Mouse (Mus musculus) CH12.LX (cell line): ENCODE data around the gene Sstr3. TPM values are rescaled to one million over a fixed set of nuclear protein-coding genes. Genes with fewer than 3 reads are reported as not detected.
A peak's percentile ranks its signal among the peaks of the same experiment; 100 is the strongest.

Experiments
- DNase-seq: peaks from one replicate; pipeline ENCODE4 v3.0.0-alpha.2; 2013; ENCODE audit errors: extremely low read depth
- H3K27ac ChIP-seq: 2 replicates; pipeline ENCODE4 v1.5.1; 2012; ENCODE audit warnings: low read depth, mild to moderate bottlenecking, control low read depth, moderate library complexity; ENCODE audit not compliant: insufficient read depth
- H3K27me3 ChIP-seq: replicated peaks from 2 replicates; pipeline ENCODE3; 2012; ENCODE audit warnings: inconsistent platforms
- H3K36me3 ChIP-seq, 2 experiments: replicated peaks in 1 of 2; 2 replicates each; pipeline versions ENCODE3 to v1.6.1; 2012; ENCODE audit warnings: inconsistent platforms in 1 of 2, low read length in 1 of 2, mild to moderate bottlenecking in 1 of 2, mixed read lengths in 1 of 2, moderate library complexity in 1 of 2; ENCODE audit not compliant: control insufficient read depth in 1 of 2, insufficient read depth in 1 of 2
- H3K4me1 ChIP-seq, 2 experiments: 2 replicates each; pipeline ENCODE4 v1.6.1; 2012; ENCODE audit warnings: inconsistent platforms in 1 of 2, moderate library complexity in 1 of 2; ENCODE audit not compliant: insufficient read depth in 2 of 2, control insufficient read depth in 1 of 2
- H3K4me2 ChIP-seq: 2 replicates; pipeline ENCODE4 v1.6.1; 2012; ENCODE audit warnings: low read depth, mild to moderate bottlenecking, control low read depth; ENCODE audit not compliant: poor library complexity, insufficient read depth, severe bottlenecking
- H3K4me3 ChIP-seq, 3 experiments: fragments of 150-350 bp in 1 of 3; sonication (generic) in 1 of 3; replicated peaks in 1 of 3; 2 replicates each; pipeline versions ENCODE3 to v1.5.1; 2011 to 2012; ENCODE audit warnings: low read depth in 2 of 3, low read length in 2 of 3, mild to moderate bottlenecking in 2 of 3, moderate library complexity in 2 of 3, control low read depth in 1 of 3, improper control_type of control experiment in 1 of 3, inconsistent platforms in 1 of 3, mixed read lengths in 1 of 3; ENCODE audit not compliant: poor library complexity in 1 of 3
- H3K79me2 ChIP-seq: replicated peaks from 2 replicates; pipeline ENCODE4 v1.6.1; 2012; ENCODE audit warnings: mild to moderate bottlenecking, moderate library complexity; ENCODE audit not compliant: control insufficient read depth, poor library complexity, insufficient read depth, severe bottlenecking; ENCODE audit errors: extremely low read depth
- H3K9ac ChIP-seq: 2 replicates; pipeline ENCODE4 v1.6.1; 2012; ENCODE audit warnings: low read depth, mild to moderate bottlenecking, control low read depth, moderate library complexity; ENCODE audit not compliant: insufficient read depth
- H3K9me3 ChIP-seq: replicated peaks from 2 replicates; pipeline ENCODE3; 2012; ENCODE audit warnings: low read length, inconsistent platforms, mixed read lengths
- CHD1 ChIP-seq: IDR thresholded peaks from 2 replicates; pipeline ENCODE4 v1.6.1; 2012; ENCODE audit warnings: low read depth, low read length, improper control_type of control experiment, inconsistent platforms
- CHD2 ChIP-seq: IDR thresholded peaks from 2 replicates; pipeline ENCODE4 v1.6.1; 2011; ENCODE audit warnings: low read length, improper control_type of control experiment
- CTCF ChIP-seq, 2 experiments: IDR thresholded peaks in 1 of 2; conservative IDR thresholded peaks in 1 of 2; 2 replicates each; pipeline ENCODE4 v1.5.1; 2011 to 2012; ENCODE audit warnings: low read depth in 2 of 2, low read length in 2 of 2, improper control_type of control experiment in 1 of 2, inconsistent platforms in 1 of 2, mild to moderate bottlenecking in 1 of 2, moderate library complexity in 1 of 2
- E2F4 ChIP-seq: IDR thresholded peaks from 2 replicates; pipeline ENCODE4 v1.6.1; 2011; ENCODE audit warnings: low read depth, low read length, improper control_type of control experiment; ENCODE audit not compliant: insufficient replicate concordance
- ELF1 ChIP-seq: IDR thresholded peaks from 2 replicates; pipeline ENCODE4 v1.6.1; 2014; ENCODE audit warnings: low read depth, mild to moderate bottlenecking, inconsistent platforms, low read length, improper control_type of control experiment
- EP300 ChIP-seq: IDR thresholded peaks from 2 replicates; pipeline ENCODE4 v1.6.1; 2011; ENCODE audit warnings: low read length, improper control_type of control experiment
- ETS1 ChIP-seq: conservative IDR thresholded peaks from 2 replicates; pipeline ENCODE4 v1.6.1; 2012; ENCODE audit warnings: low read depth, mild to moderate bottlenecking, inconsistent platforms, low read length, improper control_type of control experiment, moderate library complexity
- GABPA ChIP-seq: IDR thresholded peaks from 2 replicates; pipeline ENCODE4 v1.6.1; 2012; ENCODE audit warnings: low read depth, low read length, improper control_type of control experiment, inconsistent platforms; ENCODE audit not compliant: insufficient replicate concordance
- HCFC1 ChIP-seq: IDR thresholded peaks from 2 replicates; pipeline ENCODE4 v1.6.1; 2012; ENCODE audit warnings: low read depth, mild to moderate bottlenecking, inconsistent platforms, low read length, improper control_type of control experiment
- IRF4 ChIP-seq: IDR thresholded peaks from 2 replicates; pipeline ENCODE4 v1.6.1; 2014; ENCODE audit warnings: low read depth, mild to moderate bottlenecking, inconsistent platforms, low read length, improper control_type of control experiment
- JUN ChIP-seq: IDR thresholded peaks from 2 replicates; pipeline ENCODE4 v1.6.1; 2011; ENCODE audit warnings: low read depth, mild to moderate bottlenecking, low read length, improper control_type of control experiment, moderate library complexity; ENCODE audit not compliant: insufficient read depth
- KAT2A ChIP-seq: IDR thresholded peaks from 2 replicates; pipeline ENCODE4 v1.6.1; 2012; ENCODE audit warnings: low read length, improper control_type of control experiment, inconsistent platforms; ENCODE audit not compliant: insufficient replicate concordance
- MAFK ChIP-seq: IDR thresholded peaks from 2 replicates; pipeline ENCODE4 v1.6.1; 2011; ENCODE audit warnings: low read length, improper control_type of control experiment; ENCODE audit not compliant: insufficient replicate concordance
- MAX ChIP-seq: IDR thresholded peaks from 2 replicates; pipeline ENCODE4 v1.6.1; 2011; ENCODE audit warnings: low read length, improper control_type of control experiment
- MAZ ChIP-seq: IDR thresholded peaks from 2 replicates; pipeline ENCODE4 v1.6.1; 2012; ENCODE audit warnings: low read depth, mild to moderate bottlenecking, inconsistent platforms, low read length, improper control_type of control experiment, moderate library complexity
- MXI1 ChIP-seq: IDR thresholded peaks from 2 replicates; pipeline ENCODE4 v1.6.1; 2011; ENCODE audit warnings: mild to moderate bottlenecking, low read depth, low read length, improper control_type of control experiment
- MYC ChIP-seq: IDR thresholded peaks from 2 replicates; pipeline ENCODE4 v1.6.1; 2011; ENCODE audit warnings: low read depth, mild to moderate bottlenecking, improper control_type of control experiment, low read length
- NELFE ChIP-seq: IDR thresholded peaks from 2 replicates; pipeline ENCODE4 v1.6.1; 2011; ENCODE audit warnings: low read depth, low read length, improper control_type of control experiment
- NRF1 ChIP-seq: IDR thresholded peaks from 2 replicates; pipeline ENCODE4 v1.6.1; 2014; ENCODE audit warnings: low read depth, mild to moderate bottlenecking, inconsistent platforms, low read length, improper control_type of control experiment, moderate library complexity
- PAX5 ChIP-seq: IDR thresholded peaks from 2 replicates; pipeline ENCODE4 v1.6.1; 2012; ENCODE audit warnings: low read length, inconsistent platforms, mixed read lengths
- POLR2A ChIP-seq: IDR thresholded peaks from 2 replicates; pipeline ENCODE4 v1.6.1; 2011; ENCODE audit warnings: low read depth, mild to moderate bottlenecking, improper control_type of control experiment, low read length
- POLR2AphosphoS2 ChIP-seq: IDR thresholded peaks from 2 replicates; pipeline ENCODE4 v1.6.1; 2011; ENCODE audit warnings: low read depth, low read length, improper control_type of control experiment
- RAD21 ChIP-seq: IDR thresholded peaks from 2 replicates; pipeline ENCODE4 v1.6.1; 2011; ENCODE audit warnings: low read depth, mild to moderate bottlenecking, low read length, improper control_type of control experiment, moderate library complexity
- RCOR1 ChIP-seq: conservative IDR thresholded peaks from 2 replicates; pipeline ENCODE4 v1.6.1; 2012; ENCODE audit warnings: low read depth, mild to moderate bottlenecking, inconsistent platforms, low read length, improper control_type of control experiment
- SIN3A ChIP-seq: IDR thresholded peaks from 2 replicates; pipeline ENCODE4 v1.6.1; 2012; ENCODE audit warnings: low read length, improper control_type of control experiment, inconsistent platforms
- SMC3 ChIP-seq: IDR thresholded peaks from 2 replicates; pipeline ENCODE4 v1.6.1; 2011; ENCODE audit warnings: low read depth, low read length, improper control_type of control experiment
- TBP ChIP-seq: conservative IDR thresholded peaks from 2 replicates; pipeline ENCODE4 v1.6.1; 2011; ENCODE audit warnings: low read depth, low read length, improper control_type of control experiment
- TCF12 ChIP-seq: IDR thresholded peaks from 2 replicates; pipeline ENCODE4 v1.6.1; 2014; ENCODE audit warnings: low read depth, mild to moderate bottlenecking, inconsistent platforms, low read length, improper control_type of control experiment
- UBTF ChIP-seq: IDR thresholded peaks from 2 replicates; pipeline ENCODE4 v1.6.1; 2012; ENCODE audit warnings: low read depth, mild to moderate bottlenecking, inconsistent platforms, low read length, improper control_type of control experiment, moderate library complexity
- USF1 ChIP-seq: IDR thresholded peaks from 2 replicates; pipeline ENCODE4 v1.6.1; 2014; ENCODE audit warnings: low read depth, mild to moderate bottlenecking, inconsistent platforms, low read length, improper control_type of control experiment
- USF2 ChIP-seq: conservative IDR thresholded peaks from 2 replicates; pipeline ENCODE4 v1.6.1; 2011; ENCODE audit warnings: low read depth, low read length, improper control_type of control experiment
- ZKSCAN1 ChIP-seq: IDR thresholded peaks from 2 replicates; pipeline ENCODE4 v1.6.1; 2012; ENCODE audit warnings: low read depth, inconsistent platforms, low read length, improper control_type of control experiment, borderline replicate concordance
- ZMIZ1 ChIP-seq: IDR thresholded peaks from 2 replicates; pipeline ENCODE4 v1.6.1; 2012; ENCODE audit warnings: low read depth, mild to moderate bottlenecking, inconsistent platforms, low read length, improper control_type of control experiment
- ZNF384 ChIP-seq: IDR thresholded peaks from 2 replicates; pipeline ENCODE4 v1.6.1; 2012; ENCODE audit warnings: low read depth, low read length, improper control_type of control experiment, inconsistent platforms
- dilution Hi-C: fragments of 300-500 bp; cut with MboI; formaldehyde crosslinking; loops from 2 replicates; pipeline ENCODE4 v1.14.3; 2020; ENCODE audit warnings: low sequenced_read_pairs; ENCODE audit not compliant: extremely low pct_unique_long_range_greater_than_20kb, extremely low pct_ligation_motif_present
- in situ Hi-C: fragments of 300-500 bp; cut with MboI; formaldehyde crosslinking; loops from 3 replicates; pipeline ENCODE4 v1.14.3; 2019; ENCODE audit warnings: low sequenced_read_pairs, low pct_ligation_motif_present, low pct_unique_long_range_greater_than_20kb, mixed read lengths
- polyA plus RNA-seq: library from polyadenylated mRNA; unstranded; fragments of >175 nt; gene quantifications from 2 replicates; pipeline ENCODE4 v1.2.1, GENCODE M21; 2012; ENCODE audit warnings: low read depth; ENCODE audit not compliant: insufficient read length
- total RNA-seq, 2 experiments: library from RNA; depleted of rRNA; stranded (reverse); fragments of 300-350 nt in 1 of 2; fragments of >200 nt in 1 of 2; gene quantifications; 2 replicates each; pipeline ENCODE4 v1.2.3; 2012 to 2014

The Sstr3 gene
- total and polyA plus RNA-seq, 3 experiments, result 0.36 TPM; not detected in 2

DNA sequence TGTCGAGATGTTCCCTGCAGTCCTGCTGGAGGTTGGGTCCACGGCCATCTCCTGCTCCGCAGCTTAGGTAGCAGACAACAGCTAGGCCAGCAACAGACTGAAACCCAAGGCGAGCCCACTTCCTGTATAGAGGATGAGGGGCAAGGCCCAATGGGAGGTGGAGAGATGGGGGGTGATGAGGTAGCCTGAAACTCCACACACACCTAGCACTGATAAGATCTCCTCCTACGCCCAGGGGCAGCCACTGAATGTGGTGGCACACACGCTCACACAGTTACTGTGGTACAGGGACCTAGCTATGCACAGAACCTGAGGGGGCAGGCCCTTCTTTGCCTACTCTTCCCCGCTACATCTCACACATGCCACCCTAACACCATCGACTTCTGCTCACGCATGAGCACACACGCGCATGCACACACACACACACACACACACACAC lies 49.5 kb downstream of the Sstr3 start, which contains the start of gene Il2rb (continued):
- TF ChIP-seq MAX (no peak; the same call in 1 of the 2 replicates), ELF1 (peak; percentile 78), POLR2AphosphoS2 (no peak), CHD1 (no peak), SIN3A (peak; percentile 70; the same call in 1 of the 2 replicates), USF1 (no peak), E2F4 (no peak), IRF4 (peak; percentile 33; the same call in 1 of the 2 replicates), CHD2 (peak; percentile 34; the same call in 1 of the 2 replicates), SMC3 (no peak), MAZ (peak; percentile 70; the same call in 1 of the 2 replicates), EP300 (peak; percentile 57), TBP (peak; percentile 49; the same call in 1 of the 2 replicates), PAX5 (no peak), ZMIZ1 (no peak), NRF1 (peak; percentile 71), MYC (no peak), POLR2A (peak; percentile 61; the same call in 1 of the 2 replicates), MAFK (no peak)

GRCm38 (mm10) chr15:78493401-78494010 lies 51.0 kb downstream of the Sstr3 start:
- no peaks in the 10 kb centered on the region for H3K79me2 ChIP-seq
- no peaks in the 10 kb centered on the region for H3K9me3 ChIP-seq
- peak overlapping the region; percentile 67 for H3K9ac ChIP-seq
- dilution Hi-C loops, result no loop called here
- H3K27me3 ChIP-seq, result no peaks in the 10 kb centered on the region
- peak; percentile 87 for DNase-seq
- in situ Hi-C loops, result no loop called here
- H3K4me2 ChIP-seq, result peak overlapping the region; percentile 73
- peak overlapping the region; percentile 52 to 76 (median 57) for H3K4me3 ChIP-seq
- peaks cover 33 to 43% of the 10 kb centered on the region in 2 experiments for H3K36me3 ChIP-seq
- peak overlapping the region; percentile 75 for H3K27ac ChIP-seq
- H3K4me1 ChIP-seq, result peaks cover 22 to 50% of the 10 kb centered on the region in 2 experiments
- TF ChIP-seq RAD21 (no peak; the same call in 1 of the 2 replicates), JUN (no peak), NELFE (no peak; the same call in none of the 2 replicates), IRF4 (peak; percentile 72), TBP (peak; percentile 59; the same call in 1 of the 2 replicates), RCOR1 (no peak), USF2 (0 out of 2 replicates have a peak, but pooled peaks have one; percentile 16), ETS1 (peak; percentile 91), MAFK (no peak), UBTF (no peak), CTCF (conservative IDR thresholded peaks at IDR 0.05 in 1 of 2, IDR thresholded peaks at IDR 0.05 in 1 of 2; ENCODE audit: low read depth in 2 of 2, low read length in 2 of 2) (no peak), SMC3 (peak; percentile 26; the same call in 1 of the 2 replicates), TCF12 (peak; percentile 75; the same call in 1 of the 2 replicates), POLR2AphosphoS2 (0 out of 2 replicates have a peak, but pooled peaks have one; percentile 64), POLR2A (peak; percentile 48; the same call in 1 of the 2 replicates), ZNF384 (no peak), GABPA (no peak), ZKSCAN1 (no peak), MXI1 (peak; percentile 87), NRF1 (peak; percentile 26; the same call in 1 of the 2 replicates), SIN3A (peak; percentile 80), CHD1 (no peak; the same call in 1 of the 2 replicates), CHD2 (peak; percentile 34), EP300 (peak; percentile 41; the same call in 1 of the 2 replicates), MYC (peak; percentile 54; the same call in 1 of the 2 replicates), KAT2A (no peak), HCFC1 (peak; percentile 16; the same call in 1 of the 2 replicates)
